16 mouse cellular contexts compared by ENCODE assay signal in genomic region chr12:78890062-78890461, GRCm38 (mm10). TPM values are rescaled to one million over a fixed set of nuclear protein-coding genes. Genes with fewer than 3 reads are reported as not detected.
"Had no signal": no experiment of that assay in that cellular context is flagged by ENCODE, and none has a peak within 500 bp of the region (broad histone marks: within the 10 kb centered on the region; RNA-seq: fewer than 3 reads in every experiment).

No protein-coding gene starts in this region.

- H3K4me3 ChIP-seq: kidney, embryonic 15.5 days; layer of hippocampus, adult 2 months; limb, embryonic 10.5 days; liver, embryonic 13.5 days; lung, embryonic 15.5 days; megakaryocyte, embryonic 14.5 days; midbrain, embryonic 15.5 days; neural tube, embryonic 13.5 days had no signal

- H3K4me1 ChIP-seq: kidney, embryonic 15.5 days; limb, embryonic 10.5 days; midbrain, embryonic 15.5 days; neural tube, embryonic 13.5 days had no signal

- H3K9ac ChIP-seq: kidney, embryonic 15.5 days; liver, embryonic 13.5 days; liver, postnatal 0 days; lung, embryonic 15.5 days; midbrain, embryonic 15.5 days; neural tube, embryonic 13.5 days had no signal

- H3K27me3 ChIP-seq: kidney, embryonic 15.5 days; liver, embryonic 13.5 days; lung, embryonic 15.5 days; megakaryocyte, embryonic 14.5 days; midbrain, embryonic 15.5 days; neural tube, embryonic 13.5 days had no signal

- H3K9me3 ChIP-seq: kidney, embryonic 15.5 days; limb, embryonic 10.5 days; liver, embryonic 13.5 days; lung, embryonic 15.5 days; midbrain, embryonic 15.5 days; neural tube, embryonic 13.5 days had no signal

- ATAC-seq: liver, postnatal 0 days; midbrain, embryonic 15.5 days had no signal

- H3K4me2 ChIP-seq: kidney, embryonic 15.5 days; liver, embryonic 13.5 days; lung, embryonic 15.5 days; midbrain, embryonic 11.5 days; midbrain, embryonic 15.5 days; neural tube, embryonic 13.5 days had no signal

- H3K36me3 ChIP-seq: midbrain, embryonic 15.5 days had no signal

- H3K27ac ChIP-seq: kidney, embryonic 15.5 days; layer of hippocampus, adult 2 months; limb, embryonic 10.5 days; liver, embryonic 13.5 days; lung, embryonic 15.5 days; macrophage; midbrain, embryonic 15.5 days; neural tube, embryonic 13.5 days had no signal

- DNase-seq: liver, embryonic 13.5 days; liver, postnatal 0 days; lung, postnatal 14 days; retina, postnatal 1 day; right cerebral cortex, postnatal 4 days; thymus, postnatal 36 days had no signal

RNA-seq across cellular contexts. Expression of gene Plek2, which starts 16.7 kb away (rescaled TPM):
- total RNA-seq: monocyte, adult 5-6 weeks had no signal
- polyA plus RNA-seq: macrophage had no signal
